Mouse (Mus musculus) thymus, adult 18-20 months (tissue): ENCODE measurements around the gene Olfr393.

ENCODE experiments used
- DNase-seq, 2 experiments: peaks; one replicate each; pipeline ENCODE4 v3.0.0; 2022; ENCODE audit warnings: mixed read lengths in 2 of 2

The Olfr393 gene

DNA sequence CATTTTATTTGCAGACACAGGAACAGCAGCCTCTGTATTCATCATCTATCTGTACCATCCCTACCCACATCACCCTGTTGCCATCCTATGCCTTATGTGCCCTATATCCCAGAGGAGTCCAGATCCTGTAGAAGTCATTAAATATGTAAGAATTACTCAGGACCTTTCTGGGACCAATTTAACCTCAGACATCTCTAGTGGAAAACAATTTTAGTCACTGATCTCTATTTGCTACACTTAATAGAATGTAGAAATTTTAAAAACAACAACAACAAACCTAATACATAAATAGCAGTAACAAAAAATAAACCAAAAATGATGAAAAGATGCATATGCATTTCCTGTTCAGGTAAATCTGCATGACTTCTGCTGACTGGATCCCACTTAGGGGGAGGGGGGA is at the start of gene Olfr393:
Olfr393 (minus strand) TSS at position 101 of the 400 bp plus-strand sequence.
- no peak for DNase-seq

DNA sequence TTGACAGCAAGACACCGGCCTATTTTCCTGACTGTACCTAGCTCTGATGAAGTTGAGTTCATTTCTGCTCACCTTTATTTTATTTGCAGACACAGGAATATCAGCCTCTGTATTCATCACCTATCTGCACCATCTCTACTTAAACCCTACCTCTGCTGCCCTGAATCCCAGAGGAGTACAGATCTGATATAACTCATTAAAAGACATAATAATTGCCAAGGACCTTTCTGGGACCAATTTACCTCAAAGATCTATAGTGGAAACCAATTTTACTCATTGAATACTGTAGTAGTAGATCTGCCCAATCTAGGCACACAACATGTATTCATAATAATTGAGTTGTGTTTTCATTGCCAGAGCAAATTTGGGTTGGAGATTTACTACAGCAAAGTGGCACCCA is 39.4 kb upstream of the Olfr393 start, which contains the start of gene Olfr394:
Olfr394 (minus strand) TSS at position 101 of the 400 bp plus-strand sequence.
- DNase-seq = no peak

DNA sequence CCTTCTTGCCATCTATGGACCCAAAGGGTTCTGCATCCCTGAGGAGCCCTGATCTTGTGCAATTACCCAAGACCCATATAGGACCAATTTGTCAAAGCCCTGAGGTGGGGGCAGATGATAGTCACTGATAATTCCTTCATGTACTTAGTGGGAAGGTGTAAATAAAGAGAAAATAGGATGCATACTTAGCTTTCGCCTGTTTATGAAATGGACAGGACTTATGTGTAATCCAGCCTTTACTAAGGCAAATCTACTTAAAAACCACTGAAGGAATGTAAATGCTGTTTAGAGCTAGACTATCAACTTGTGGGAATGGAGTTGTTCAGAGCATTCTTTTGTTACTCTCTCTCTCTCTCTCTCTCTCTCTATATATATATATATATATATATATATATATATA is 34.3 kb downstream of the Olfr393 start, which contains the start of gene Olfr392:
Olfr392 (minus strand) TSS at position 101 of the 400 bp plus-strand sequence.
- DNase-seq = no peak

DNA sequence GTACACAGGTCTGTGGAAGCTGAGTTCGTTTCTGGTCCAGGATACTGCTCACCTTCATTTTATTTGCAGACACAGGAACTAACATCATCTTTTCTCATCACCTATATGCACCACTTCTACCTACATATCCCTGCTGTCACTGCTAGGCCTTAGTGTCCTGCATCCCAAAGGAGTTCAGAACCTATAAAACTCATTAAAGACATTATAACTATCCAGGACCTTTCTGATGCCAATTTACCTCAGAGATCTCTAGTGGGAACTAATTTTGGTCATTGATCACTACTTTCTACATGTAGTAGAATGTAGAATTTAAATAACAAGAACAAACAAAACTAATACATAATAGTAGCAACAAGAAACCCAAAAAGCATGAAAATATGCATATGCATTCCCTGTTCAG is 48.3 kb downstream of the Olfr393 start, which contains the start of gene Olfr391-ps:
Olfr391-ps (minus strand) TSS at position 101 of the 400 bp plus-strand sequence.
- DNase-seq = no peak
